Mouse (Mus musculus): ENCODE measurements around the gene Snapc5. TPM values are rescaled to one million over a fixed set of nuclear protein-coding genes. Genes with fewer than 3 reads are reported as not detected.

Gene Snapc5
- total RNA-seq, 2 experiments from 2014 or later, result 21.6 to 21.8 TPM

Small RNA genes within 50 kb of the gene (microRNA-seq; reads per million reads assigned to microRNA genes)
- not detected for gene Gm24106

Other genes with a start within 250 kb of the Snapc5 start
- gene Smad6, start 157.2 kb upstream of the Snapc5 start, total RNA-seq (2021), result 10 to 100 TPM; 28.8 to 32.9 TPM
- 1 to 10 TPM in 1 of 2 experiments, under 1 TPM in 1; 0.87 to 1.1 TPM for gene Lctl, start 62.1 kb upstream of the Snapc5 start, total RNA-seq (2021)
- 10 to 100 TPM; 19.2 to 19.9 TPM for gene Zwilch, start 6.2 kb upstream of the Snapc5 start, total RNA-seq (2021)
- gene Rpl4, start 5.9 kb upstream of the Snapc5 start, total RNA-seq (2021), result 1,000 to 10,000 TPM; 1,230 to 1,246 TPM
- 1 to 10 TPM; 2.0 to 2.6 TPM for gene Uchl4, start 55.9 kb downstream of the Snapc5 start, total RNA-seq (2021)
- gene Map2k1, start 74.4 kb downstream of the Snapc5 start, total RNA-seq (2021), result 10 to 100 TPM; 49.4 to 54.3 TPM
- gene Tipin, start 102.3 kb downstream of the Snapc5 start, total RNA-seq (2021), result 10 to 100 TPM; 64.0 to 66.3 TPM
- gene Dis3l, start 162.0 kb downstream of the Snapc5 start, total RNA-seq (2021), result 10 to 100 TPM; 18.3 to 20.3 TPM
- 1 to 10 TPM; 5.8 to 6.4 TPM for gene Megf11, start 206.4 kb downstream of the Snapc5 start, total RNA-seq (2021)